Mouse (Mus musculus) cerebellum, adult 2 months (tissue): ENCODE results near the gene Fgfr2.

ENCODE experiments used
- CTCF ChIP-seq: fragments of 200-500 bp; IDR thresholded peaks from 2 replicates; pipeline ENCODE4 v1.5.1; 2011; ENCODE audit warnings: low read depth, mild to moderate bottlenecking, control low read depth, low read length, moderate library complexity, borderline replicate concordance; ENCODE audit not compliant: insufficient read depth
- POLR2A ChIP-seq: fragments of 200-500 bp; IDR thresholded peaks from 2 replicates; pipeline ENCODE4 v1.6.1; 2011; ENCODE audit warnings: low read length, control low read depth, borderline replicate concordance; ENCODE audit not compliant: insufficient read depth

DNA sequence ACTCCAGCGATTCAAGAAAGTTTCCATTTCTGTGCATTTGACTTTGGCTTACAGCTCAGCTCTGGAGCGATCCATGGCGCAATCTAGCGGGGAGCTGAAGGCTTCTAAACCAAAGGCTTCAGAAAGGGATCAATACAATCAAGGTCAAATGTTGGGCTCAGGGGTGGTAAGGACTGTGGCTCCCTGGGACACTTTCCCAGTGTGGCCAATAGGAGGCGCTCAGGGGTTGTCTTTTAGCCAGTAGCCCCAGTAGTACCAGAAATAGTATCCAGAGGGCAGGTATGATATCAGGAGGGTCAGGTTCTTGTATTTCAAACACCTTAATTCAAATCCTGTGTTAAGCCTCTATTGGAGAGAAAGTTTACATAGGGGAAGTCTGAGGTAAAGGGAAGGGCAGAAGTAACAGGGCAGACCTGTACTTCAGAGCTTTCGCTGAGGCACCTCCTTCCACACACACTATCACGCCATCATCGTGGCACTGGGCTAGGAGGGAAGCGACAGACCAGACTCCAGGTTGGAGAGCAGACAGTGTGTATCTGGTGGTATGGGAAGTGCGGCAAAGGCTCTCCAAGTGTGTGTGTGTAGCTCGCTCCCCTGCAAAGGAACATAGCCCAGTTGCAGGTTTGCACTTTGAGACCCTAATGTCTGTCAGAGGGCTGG lies 2349.8 kb downstream of the Fgfr2 start:
- TF ChIP-seq CTCF (peak; percentile 52; the same call in 1 of the 2 replicates), POLR2A (no peak)
